Mouse (Mus musculus): ENCODE data around the gene Litaf. TPM values are rescaled to one million over a fixed set of nuclear protein-coding genes. Genes with fewer than 3 reads are reported as not detected.

Gene Litaf
- total RNA-seq (2023) = 30.8 to 35.9 TPM (median 33.4 TPM) in 4 replicates

DNA sequence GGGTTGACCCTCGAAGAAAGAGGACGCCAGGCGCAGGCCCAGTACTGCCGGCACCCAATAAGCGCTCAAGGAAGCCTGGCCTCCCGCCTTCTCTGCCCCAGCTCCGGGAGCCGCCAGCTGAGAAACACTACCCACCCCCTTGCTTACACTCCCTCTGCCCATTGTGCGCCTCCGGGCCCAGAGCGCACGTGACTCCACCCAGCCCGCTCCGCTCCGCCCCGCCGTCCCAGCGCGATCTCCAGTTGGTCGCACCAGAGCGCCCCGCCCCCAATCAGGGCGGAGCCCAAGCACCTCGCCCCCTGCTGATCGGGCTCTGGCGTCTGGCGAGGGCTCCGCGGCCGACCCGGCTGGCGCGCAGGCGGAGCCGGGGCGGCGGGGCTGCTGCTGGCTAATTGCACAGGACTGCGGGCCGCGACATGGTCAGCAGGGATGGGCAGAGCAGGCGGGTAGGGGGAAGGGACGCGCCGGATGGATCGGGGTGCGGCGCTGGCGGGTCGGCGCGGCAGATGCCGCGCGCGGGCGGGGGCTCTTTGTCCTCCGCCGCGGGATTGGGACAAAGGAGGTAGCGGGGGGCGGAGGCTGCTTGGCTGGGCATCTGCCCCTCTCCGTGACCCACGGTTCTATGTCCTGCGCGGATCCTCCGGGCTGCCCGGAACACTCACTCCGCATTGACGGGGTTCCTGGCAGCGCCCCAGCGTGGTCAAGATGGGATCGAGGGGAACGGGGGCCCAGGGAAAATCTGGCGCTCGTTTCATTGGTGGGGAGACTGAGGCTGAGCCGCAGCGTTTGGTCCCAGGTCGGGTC lies at the start of gene Litaf:
TSS of gene Litaf (minus strand) at position 129 of the 804 bp plus-strand sequence.

GRCm38 (mm10) chr16:11060645-11061044 lies 5.3 kb downstream of the Litaf start, which contains the start of gene Snn:
Gene Snn, plus strand, starts transcription at chr16:11060945.

Other genes with a start within 250 kb of the Litaf start
- gene Rmi2, start 231.1 kb downstream of the Litaf start, total RNA-seq (2023) = 0.54 to 0.85 TPM (median 0.71 TPM) in 4 replicates
- 220 to 247 TPM (median 241 TPM) in 4 replicates for gene Snn, start 5.2 kb downstream of the Litaf start, total RNA-seq (2023)
- gene Txndc11, start 68.5 kb upstream of the Litaf start, total RNA-seq (2023) = 58.4 to 76.6 TPM (median 61.6 TPM) in 4 replicates
- 299 to 353 TPM (median 318 TPM) in 4 replicates for gene Zc3h7a, start 110.2 kb upstream of the Litaf start, total RNA-seq (2023)
- gene Rsl1d1, start 137.2 kb upstream of the Litaf start, total RNA-seq (2023) = 83.2 to 95.2 TPM (median 88.7 TPM) in 4 replicates
- gene Gspt1, start 188.2 kb upstream of the Litaf start, total RNA-seq (2023) = 72.0 to 84.6 TPM (median 75.6 TPM) in 4 replicates
- 0.97 TPM in 1 of 4 replicates, not detected in the others for gene Tnfrsf17, start 247.7 kb upstream of the Litaf start, total RNA-seq (2023)